Mouse (Mus musculus) E14TG2a.4 (cell line): Measurements from ENCODE around the gene Impad1.

Experiments used
- CTCF ChIP-seq: conservative IDR thresholded peaks from 2 replicates; pipeline ENCODE4 v1.5.1; 2014; ENCODE audit warnings: low read length
- NANOG ChIP-seq: IDR thresholded peaks from 2 replicates; pipeline ENCODE4 v1.6.1; 2014; ENCODE audit warnings: borderline replicate concordance, low read length, mixed read lengths

DNA sequence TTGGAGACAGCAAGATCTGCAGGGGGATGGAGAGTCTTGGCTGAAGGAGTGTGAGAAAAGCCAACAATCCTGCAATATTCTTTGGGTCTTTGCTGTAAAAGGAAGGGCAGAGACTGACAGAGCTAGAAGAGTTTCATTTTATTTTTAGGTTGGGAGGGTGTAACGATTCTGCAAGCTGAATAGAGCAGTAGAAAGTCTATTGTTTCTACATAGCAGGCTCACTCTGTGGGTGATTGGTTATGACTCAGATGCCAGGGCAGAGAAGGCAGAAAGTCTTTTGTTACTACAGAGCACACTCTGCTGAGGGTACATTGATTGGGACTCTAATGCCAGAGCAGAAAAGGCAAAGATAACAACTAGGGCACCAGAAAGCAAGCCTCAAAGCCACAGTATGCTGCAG lies 47.0 kb upstream of the Impad1 start:
- TF ChIP-seq CTCF (no peak), NANOG (no peak)
